Mouse (Mus musculus) monocyte, adult 2 months (primary cell): ENCODE data around the gene Serpinc1.
"Not testable (repeated sequence)": the region's sequence is repeated elsewhere in the genome, so short reads cannot be mapped to it uniquely, and the experiment has no call there.

Experiments used
- DNase-seq, 2 experiments: peaks; one replicate each; pipeline ENCODE4 v3.0.0; 2022; ENCODE audit warnings: low spot score in 2 of 2, low read depth in 1 of 2

Serpinc1 gene

DNA sequence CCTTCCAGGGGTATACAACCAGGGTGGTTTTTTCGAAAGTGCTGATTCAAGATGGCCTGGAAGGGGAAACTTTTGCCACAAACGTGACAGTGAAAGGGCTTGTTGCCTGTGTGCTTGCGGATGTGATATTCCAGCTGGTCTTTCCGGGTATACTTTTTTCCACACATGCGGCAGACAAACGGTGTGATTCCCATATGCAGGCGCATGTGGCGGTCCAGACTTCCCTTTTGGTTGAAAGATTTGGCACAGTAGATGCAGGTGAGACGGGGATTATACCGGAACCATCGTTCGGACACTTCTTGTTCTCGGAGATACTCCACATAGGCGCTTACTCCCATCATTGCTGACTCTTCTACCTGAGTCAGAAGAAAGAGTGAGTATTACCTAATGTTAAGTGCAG is 41.7 kb downstream of the Serpinc1 start:
- DNase-seq = no peak

DNA sequence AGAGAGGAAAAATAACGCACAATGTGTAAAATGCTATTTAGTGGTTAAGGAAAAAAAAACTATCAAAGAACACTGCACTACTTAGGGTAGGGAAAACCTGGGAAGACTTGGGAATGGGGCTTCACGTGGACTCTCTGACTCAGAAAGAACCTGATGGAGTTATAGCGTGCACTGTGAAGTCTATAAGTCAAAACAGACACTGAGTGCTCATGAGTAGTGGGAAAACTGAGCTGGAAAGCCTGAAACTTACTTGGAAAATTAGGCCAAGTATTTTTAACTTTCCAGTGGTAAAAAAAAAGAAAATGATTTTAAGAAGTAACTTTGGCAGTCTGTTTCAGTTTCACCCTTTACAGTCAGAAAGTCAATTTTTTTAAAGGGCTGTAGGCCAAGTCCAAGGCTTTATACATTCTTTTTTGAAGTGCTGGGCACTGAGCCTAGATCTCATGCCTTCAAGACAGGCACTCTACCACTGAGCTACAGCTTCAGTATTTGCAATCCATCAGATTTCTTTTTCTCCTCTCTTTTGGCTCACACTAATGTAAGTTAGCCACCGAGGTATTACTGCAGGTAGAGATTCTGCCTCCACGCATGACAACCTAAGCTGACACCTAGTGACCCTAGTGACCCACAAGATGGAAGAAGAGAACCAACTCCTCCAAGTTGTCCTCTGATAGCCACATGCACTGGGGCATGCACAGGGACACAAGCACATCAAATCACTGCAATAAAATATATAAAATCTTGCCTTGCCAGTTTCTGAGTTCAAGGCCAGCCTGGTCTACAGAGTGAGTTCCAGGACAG is 47.2 kb downstream of the Serpinc1 start:
- DNase-seq = no peak

DNA sequence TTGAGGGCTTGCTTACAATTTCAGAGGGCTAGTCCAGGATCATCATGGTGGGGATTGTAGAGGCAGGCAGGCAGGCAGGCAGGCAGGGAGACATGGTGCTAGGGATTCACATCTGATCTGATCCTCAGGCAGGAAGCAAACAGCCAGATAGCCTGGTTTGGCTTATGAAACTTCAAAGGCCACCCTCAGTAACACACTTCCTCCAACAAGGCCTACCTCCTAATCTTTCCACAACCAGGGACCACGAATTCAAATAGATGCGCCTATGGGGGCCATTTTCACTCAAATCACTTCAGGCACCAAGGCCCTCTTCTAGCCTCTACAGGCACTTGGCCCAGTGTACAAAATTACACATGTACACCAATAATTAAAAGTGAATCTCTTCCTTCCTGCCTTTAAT is 48.8 kb downstream of the Serpinc1 start:
- DNase-seq = no peak

DNA sequence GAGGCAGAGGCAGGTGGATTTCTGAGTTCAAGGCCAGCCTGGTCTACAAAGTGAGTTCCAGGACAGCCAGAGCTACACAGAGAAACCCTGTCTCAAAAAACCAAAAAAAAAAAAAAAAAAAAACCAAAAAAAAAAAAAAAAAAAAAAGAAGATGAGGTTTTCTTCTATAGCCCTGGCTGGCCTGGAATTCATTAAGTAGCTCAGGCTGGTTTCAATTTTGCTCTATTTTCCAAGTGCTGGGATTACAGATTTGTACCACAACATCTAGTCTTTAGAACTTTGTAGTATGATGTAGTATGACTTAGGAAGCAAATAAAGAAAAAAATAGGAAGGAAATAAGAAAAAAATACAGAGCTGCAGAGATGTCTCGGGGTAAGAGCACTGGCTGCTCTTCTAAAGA is 50.0 kb downstream of the Serpinc1 start:
- DNase-seq = not testable (repeated sequence)

DNA sequence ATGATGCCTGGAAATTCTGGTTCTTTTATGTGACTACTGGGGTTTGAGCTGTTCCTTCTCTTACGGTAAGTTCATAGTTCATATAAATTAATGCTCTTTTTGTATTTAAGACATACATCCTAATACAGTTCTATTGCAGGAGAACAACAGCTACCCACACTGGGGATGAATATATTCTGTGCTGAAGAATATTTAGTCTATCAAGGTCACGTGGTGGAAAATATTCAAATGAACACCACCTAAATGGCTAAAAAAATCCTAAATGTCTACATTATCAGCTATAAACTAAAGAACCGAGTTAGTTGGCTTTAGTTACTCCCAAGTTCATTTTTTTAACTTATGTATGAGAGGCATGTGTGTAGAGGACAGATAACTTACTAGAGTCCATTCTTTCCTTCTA is 51.7 kb downstream of the Serpinc1 start:
- DNase-seq = no peak

DNA sequence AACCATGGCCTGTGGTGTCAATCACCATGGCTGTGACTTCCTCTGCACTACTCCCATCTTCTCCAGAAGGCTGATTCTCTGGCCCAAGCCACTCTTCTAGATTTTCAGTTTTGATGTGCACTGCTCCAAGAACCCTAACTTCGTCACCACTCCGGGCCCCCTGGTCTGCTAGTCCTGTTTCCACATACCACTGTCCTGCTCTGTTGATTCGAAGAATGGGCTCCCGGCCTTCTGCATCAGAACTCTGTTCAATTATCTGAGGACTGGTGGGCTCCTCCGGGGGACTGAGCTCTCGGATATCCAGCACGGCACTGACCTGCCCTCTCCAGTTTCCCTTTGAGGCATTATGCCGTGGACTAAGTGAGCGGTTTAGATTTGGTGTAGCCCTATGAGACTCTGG is 53.5 kb downstream of the Serpinc1 start:
- DNase-seq = no peak

DNA sequence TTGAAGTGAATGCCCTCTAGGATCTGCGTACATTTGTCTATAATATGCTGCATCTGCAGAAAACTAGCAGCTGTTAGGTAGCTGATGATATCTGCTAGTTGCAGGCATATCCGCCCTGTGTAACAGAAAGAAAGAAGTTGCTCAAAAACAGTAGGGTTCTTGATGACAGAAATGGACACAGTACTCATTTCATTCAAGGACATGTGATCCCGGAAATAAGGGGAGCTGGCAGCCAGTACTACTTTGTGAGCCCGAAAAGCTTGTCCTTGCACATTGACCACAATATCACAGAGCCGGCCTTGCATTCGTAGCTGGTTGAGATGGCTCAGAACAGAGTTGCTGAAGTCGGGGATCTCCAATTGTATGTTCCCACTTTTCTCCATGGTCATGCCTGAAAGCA is 54.0 kb downstream of the Serpinc1 start:
- no peak for DNase-seq

DNA sequence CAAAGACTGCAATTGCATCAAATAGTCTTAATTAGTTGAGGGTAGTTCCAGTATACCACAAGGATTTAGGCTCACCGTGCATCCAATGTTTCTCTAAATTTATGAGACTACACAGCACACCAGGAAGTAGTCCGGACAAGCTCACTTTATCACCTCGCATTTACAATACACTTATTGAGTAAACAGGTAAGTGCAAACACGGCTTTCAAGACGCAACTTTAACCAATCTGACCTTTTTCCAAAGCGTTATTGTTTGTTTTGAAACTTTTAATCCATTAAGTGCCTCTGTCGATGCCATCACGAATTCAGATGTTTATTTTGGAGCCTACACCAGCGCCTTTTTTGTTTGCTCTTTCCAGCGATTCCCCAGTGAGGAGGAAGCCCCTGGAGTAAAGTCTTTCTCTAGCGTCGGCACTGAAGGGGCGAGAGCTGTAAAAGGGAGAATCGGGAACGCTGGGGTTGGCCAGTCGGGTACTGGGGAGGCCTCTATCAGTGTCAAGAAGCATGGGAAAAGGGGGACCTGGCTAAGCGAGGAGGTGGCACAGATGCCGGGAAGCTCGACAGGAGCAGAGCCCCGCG is 55.6 kb downstream of the Serpinc1 start:
- DNase-seq = no peak

DNA sequence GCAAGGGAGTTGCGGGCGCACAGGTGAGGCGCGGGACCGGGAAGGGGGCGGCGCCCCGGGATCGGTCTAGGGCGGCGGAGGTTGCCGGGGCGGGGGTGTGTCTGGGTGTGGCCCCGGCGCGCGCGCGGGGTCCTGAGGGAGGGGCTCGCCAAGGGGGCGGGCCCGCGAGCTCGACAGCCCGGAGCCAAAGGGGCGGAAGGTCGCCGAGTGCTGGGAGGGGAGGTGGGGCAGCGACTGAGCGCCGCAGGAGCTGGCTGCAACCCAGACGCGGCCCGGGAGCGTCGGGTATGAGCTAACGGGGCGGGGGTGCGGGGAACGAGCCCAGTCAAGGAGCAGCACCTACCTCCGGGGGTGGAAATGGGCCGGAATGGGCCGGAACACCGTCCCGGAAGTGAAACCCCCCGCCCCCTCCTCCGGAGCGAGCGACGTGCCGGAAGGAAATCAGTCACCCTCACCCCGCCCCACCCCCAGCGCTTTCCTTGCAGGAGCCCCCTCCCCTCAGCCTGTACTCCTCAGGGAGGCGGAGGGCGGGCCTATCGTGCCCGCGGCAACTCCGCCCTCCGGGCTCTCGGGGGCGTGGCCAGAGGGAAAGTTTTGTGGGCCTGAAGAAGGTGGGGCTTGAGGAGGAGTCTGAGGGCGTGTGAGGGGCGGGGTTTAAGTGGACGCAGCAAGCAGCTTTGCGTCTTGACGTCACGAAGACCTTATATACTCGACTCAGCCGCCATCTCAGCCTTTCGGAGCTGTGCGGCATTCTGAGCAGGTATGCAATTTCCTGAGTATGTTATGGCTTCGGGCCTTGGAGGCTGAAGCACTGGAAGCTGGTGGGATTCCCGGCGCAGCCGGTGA is 56.3 kb downstream of the Serpinc1 start, which contains the start of gene Zbtb37:
Gene Zbtb37, minus strand, starts transcription at position 415 of the 846 bp plus-strand sequence.
- DNase-seq = peak; percentile 94 to 96

DNA sequence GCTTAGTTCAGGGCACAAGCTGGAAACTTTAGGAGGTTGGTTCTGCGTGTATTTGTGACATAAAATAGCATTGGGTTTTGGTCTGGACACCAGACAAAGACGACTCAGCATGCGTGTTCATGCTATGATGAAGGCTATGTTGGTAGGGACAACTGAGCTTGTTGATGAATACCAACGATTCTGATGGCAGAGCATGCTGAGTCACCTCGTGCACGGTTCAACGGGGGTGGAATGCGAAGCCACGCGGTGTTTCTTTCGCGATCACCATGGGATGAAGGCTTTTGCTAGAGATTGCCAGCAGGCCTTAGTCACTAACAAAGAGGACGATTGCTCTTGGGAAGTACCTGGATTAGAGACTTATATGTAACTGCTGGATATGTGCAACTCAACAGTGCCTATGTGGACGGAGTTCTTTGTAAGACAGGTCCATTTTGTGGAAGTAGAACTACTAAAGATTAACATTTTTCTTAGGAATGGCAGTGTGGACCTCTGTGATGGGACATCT is 56.9 kb downstream of the Serpinc1 start:
- peak in 1 of 2 experiments; percentile 19 for DNase-seq

DNA sequence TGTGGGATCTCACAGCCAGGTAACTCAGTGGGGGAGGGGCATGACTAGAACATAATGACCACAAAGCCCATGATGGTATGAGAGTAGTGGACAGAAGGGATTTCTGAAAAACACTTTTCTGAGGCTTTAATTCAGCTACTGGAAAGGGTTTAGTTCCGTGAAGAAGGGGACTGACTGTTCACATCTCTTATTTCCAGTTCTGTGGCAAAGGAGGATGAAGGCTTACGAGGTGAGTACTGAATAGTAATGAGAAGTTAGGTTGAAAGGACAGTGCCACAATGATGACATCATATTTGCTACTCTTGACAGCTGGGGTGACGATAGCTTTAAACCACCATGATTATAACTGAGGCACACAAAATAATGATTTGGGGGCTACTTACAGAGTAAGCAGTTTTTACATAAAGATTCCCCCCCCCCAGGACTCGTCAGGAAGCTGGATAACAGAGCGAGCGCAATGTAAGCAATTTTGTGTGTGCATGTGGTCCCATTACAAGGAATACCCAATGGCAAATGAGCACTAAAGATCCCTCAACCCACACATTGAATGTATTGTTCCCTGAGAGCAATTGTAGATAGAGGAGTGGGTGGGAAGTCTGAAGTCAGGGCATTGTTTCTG is 57.5 kb downstream of the Serpinc1 start:
- no peak for DNase-seq

DNA sequence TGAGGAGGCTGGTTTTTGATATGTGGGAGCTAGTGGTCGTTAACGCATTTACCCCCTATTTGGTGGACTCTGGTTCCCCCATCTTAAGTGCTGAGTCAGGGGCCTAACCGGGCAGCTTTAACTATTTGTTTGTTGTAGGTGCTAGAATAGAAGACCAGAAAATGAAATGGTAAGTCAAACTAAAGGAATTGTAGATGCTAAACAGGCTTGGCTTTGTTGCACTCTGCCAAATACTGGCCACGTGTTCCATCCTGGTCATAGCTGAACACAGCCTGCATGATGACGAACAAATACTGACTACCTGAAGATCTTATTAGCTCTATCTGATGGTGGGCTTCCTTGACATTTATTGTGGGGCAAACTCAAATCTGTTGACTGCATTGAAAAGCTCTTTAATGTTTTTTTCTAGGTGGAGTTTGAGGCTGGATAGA is 58.0 kb downstream of the Serpinc1 start:
- no peak for DNase-seq

DNA sequence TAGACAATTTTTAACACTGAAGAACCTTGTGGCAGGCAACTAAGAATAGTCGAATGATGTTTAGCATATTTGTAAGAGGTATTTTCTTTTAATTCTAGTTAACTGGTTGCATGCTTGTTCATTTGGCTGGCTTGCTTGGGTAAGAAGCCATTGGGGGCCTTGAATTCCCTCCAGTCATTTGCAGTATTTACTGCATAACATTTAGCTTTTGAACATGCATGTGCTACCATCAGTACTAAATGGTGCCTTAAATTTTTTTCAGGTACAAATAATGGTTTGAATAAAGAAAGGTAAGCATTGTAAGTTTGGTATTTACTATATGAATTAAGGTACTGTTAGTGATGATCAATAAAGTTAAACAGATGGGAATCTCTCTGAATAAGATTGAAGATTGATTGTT is 58.6 kb downstream of the Serpinc1 start:
- DNase-seq = no peak

DNA sequence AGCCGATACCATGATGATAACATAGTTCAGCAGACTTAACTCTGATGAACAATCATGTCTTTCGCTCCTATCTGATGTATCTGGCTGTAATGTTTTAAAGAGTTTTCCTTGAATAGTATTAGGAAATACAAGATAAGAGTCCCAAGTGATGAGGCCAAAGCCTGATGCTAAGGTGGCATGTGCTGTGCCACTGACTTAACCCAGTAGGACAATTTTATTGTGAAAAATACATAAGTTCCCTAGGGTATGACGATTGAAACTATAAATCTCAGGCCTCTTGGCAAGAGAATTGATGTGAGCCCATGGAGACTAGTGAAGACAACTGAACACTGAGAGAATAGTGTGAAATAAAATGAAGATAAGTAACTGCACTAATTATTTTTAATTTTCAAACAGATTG is 59.2 kb downstream of the Serpinc1 start:
- DNase-seq = no peak

DNA sequence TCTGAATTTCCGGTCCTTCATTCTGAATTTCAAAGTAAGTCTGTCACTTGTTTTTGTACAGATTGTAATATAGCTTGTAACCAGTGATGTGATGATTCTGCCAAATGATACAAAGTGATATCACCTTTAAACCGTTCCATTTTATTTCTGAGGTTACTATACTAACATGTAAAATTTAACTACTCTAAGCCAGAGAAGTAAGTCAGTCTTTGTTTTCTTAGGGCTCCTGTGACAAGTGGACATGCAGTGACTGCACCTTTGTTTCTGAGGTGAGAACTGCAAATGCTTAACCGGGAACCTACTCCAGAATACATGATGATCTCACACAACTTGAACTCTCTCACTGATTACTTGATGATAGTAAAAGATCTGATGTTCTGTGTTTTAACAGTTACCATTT is 59.6 kb downstream of the Serpinc1 start:
- no peak for DNase-seq

DNA sequence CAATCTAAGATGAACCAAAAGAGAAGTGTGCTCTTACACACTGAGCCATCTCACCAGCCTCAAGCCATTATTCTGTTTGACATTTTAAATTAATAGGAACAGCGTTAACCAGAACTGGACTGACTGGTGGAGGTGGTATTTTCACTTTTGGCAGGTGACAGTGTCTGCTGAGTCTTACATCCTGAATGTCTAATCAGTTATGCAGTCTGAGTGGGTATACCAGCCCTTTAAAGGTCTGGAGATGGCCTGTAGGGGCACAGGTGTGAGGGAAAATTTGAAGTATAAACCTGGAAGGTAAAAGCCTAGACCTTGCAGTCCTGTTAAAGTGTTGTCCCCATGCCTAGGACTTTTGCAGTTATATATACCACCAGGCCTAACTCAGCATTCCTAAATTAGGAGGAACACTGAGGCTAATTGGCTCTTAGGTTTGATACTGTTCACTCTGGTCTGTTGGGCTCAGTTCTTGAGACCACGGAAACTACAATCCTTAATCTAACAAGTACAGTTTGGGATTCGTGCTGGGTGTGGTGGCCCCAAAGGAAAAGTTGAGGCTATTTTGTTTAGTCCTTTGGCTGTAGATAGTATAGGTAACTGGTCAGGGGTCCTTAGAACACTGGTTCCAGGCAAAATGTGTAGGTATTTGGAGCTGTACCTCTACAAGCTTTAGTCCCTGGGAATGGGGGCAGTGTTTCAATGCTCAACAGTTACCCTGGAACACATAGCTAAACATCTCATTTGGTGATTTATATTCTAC is 60.8 kb downstream of the Serpinc1 start:
- no peak for DNase-seq

DNA sequence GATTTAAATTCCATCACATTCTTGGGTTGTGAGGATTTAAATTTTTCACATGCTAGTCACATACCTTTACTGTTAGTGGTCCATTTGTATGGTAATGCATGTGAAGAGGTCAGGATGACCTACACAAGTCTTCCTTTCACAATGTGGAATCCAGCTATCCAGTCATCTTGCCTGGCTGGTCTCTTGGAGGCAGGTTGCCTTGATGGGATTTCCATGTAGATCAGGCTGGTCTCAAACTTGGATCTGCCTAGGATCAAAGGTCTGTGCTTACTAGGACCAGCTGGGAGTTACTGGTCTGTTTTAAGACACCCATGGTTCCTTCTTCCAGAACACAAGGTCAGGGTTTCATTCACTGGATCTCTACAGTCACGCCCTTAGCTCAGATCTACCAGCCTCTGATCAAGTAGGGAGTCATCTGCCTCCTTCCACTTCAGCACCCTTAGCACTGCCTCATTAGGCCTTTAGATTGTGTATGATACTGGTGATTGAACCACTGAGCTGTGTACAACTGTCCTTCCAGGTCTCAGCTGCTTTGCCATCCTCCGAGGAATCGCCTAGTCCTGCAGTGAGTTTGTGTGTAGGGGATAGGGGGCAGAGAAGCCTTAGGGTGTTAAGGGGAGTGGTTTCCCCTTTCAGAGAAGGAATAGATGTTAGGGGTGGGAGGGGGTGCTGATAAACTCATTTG is 61.5 kb downstream of the Serpinc1 start:
- DNase-seq = no peak

DNA sequence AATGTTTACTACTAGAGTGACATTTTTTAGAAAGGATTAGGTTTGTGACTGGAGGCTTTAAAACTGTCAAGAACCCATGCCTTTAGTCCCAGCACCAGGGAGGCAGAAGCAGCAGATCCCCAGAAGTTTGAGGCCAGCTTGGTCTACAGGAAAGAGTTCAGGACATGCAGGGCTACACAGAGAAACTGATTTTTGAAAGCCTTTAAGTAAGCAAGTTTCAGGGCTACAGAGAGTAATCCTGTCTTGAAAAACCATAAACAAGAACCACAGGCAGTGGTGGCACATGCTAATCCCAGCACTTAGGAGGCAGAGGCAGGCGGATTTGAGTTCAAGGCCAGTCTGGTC is 62.0 kb downstream of the Serpinc1 start:
- no peak for DNase-seq

DNA sequence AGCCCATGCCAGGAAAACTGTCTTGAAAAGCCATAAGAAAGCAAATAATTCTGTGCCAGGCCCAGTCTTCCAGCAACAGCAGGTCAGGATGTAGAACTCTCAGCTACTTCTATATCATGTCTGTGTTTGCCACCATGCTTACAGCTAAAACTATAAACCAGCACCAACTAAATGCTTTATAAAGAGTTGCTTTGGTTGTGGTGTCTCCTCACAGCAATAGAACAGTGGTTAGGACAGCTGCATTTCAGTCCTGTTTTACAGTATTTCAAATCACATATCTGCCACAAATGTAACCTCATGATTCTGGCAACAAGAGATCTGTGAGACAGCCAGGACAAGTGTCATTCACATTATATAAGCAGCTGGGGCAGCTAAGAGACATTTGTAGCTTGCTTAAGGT is 62.5 kb downstream of the Serpinc1 start:
- DNase-seq = no peak
